Mouse (Mus musculus) mouse embryonic stem cell (cell line): ENCODE data around the gene Cdk9.

Experiments used
- in situ Hi-C, 2 experiments: fragments of 300-500 bp; cut with MboI; formaldehyde crosslinking; loops; 1 replicate in 1 of 2; 3 replicates in 1 of 2; pipeline ENCODE4 v1.14.3; 2019 to 2020; ENCODE audit warnings: low sequenced_read_pairs in 2 of 2, low pct_unique_long_range_greater_than_20kb in 1 of 2, mixed read lengths in 1 of 2; ENCODE audit not compliant: unreplicated experiment in 1 of 2

Cdk9 gene

GRCm38 (mm10) chr2:32737008-32737407, 24.1 kb upstream of the Cdk9 start:
- in situ Hi-C loops = no loop called here

- in situ Hi-C loops = no loop called here
Measured at GRCm38 (mm10) chr2:32736306-32736829, 23.5 kb upstream of the Cdk9 start.

GRCm38 (mm10) chr2:32734933-32735332, 22.1 kb upstream of the Cdk9 start:
- in situ Hi-C loops = no loop called here

- in situ Hi-C loops = no loop called here
Measured at GRCm38 (mm10) chr2:32734480-32734879, 21.6 kb upstream of the Cdk9 start.

GRCm38 (mm10) chr2:32732695-32733094, 19.8 kb upstream of the Cdk9 start:
- in situ Hi-C loops = no loop called here

GRCm38 (mm10) chr2:32731911-32732310, 19.0 kb upstream of the Cdk9 start:
- in situ Hi-C loops = no loop called here

- in situ Hi-C loops = no loop called here
Measured at GRCm38 (mm10) chr2:32730854-32731253, 18.0 kb upstream of the Cdk9 start.

- in situ Hi-C loops = no loop called here
Measured at GRCm38 (mm10) chr2:32729547-32729946, 16.7 kb upstream of the Cdk9 start.

- in situ Hi-C loops = no loop called here
Measured at GRCm38 (mm10) chr2:32728463-32728862, 15.6 kb upstream of the Cdk9 start.

- in situ Hi-C loops = no loop called here
Measured at GRCm38 (mm10) chr2:32727435-32727834, 14.6 kb upstream of the Cdk9 start.

GRCm38 (mm10) chr2:32724832-32725790, 12.2 kb upstream of the Cdk9 start:
- in situ Hi-C loops = no loop called here

GRCm38 (mm10) chr2:32724149-32724548, 11.3 kb upstream of the Cdk9 start:
- in situ Hi-C loops = no loop called here

GRCm38 (mm10) chr2:32722581-32722980, 9.7 kb upstream of the Cdk9 start:
- in situ Hi-C loops = no loop called here

- in situ Hi-C loops = no loop called here
Measured at GRCm38 (mm10) chr2:32722046-32722445, 9.2 kb upstream of the Cdk9 start.

GRCm38 (mm10) chr2:32720681-32721229, 7.9 kb upstream of the Cdk9 start, which contains the start of gene Sh2d3c:
Sh2d3c (plus strand) TSS chr2:32721055.
- in situ Hi-C loops = no loop called here

GRCm38 (mm10) chr2:32720053-32720452, 7.2 kb upstream of the Cdk9 start:
- in situ Hi-C loops = no loop called here

- in situ Hi-C loops = no loop called here
Measured at GRCm38 (mm10) chr2:32718761-32719160, 5.9 kb upstream of the Cdk9 start.

GRCm38 (mm10) chr2:32714987-32715425, 2.1 kb upstream of the Cdk9 start:
- in situ Hi-C loops = loop anchor here (5.0 kb wide), 1 partner anchor 42 kb away; the partner anchor contains the start of gene Tor2a (in 2 of the 2)
